Mouse (Mus musculus) right cerebral cortex, adult 18-20 months (tissue): ENCODE measurements around the gene Car4.

Experiments used
- DNase-seq: peaks from one replicate; pipeline ENCODE4 v3.0.0; 2022; ENCODE audit warnings: mixed read lengths

Car4 gene

DNA sequence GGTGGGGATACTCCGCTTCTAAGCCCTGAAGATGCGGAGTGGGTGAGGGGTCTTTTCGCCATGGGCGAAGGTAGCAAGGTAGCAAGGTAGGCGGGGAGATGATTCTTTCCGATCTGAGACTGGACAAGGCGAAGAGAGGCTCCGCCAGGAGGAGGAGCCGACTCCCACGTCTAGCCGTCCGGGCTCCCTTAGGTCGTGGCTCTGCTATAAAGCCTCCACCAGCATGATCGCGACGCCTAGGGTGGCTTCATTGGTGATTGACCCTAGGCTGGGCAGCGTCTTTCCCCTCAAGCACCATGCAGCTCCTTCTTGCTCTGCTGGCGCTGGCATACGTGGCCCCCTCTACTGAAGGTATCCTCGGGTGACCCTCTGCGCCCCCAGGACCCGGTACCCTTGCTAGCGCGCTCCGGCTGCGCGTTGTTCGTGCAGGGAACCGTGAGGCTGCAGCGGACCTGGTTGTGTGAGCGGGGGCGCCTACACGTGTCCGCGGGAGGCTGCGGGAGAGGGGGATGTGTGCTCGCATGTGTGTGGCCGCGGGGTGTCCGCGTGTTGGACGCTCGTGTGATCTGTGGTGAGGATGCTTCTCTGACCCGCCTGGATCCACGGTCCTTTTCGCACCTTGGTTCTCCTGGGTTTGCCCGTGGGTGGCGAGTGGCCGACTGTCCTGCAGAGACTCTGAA is at the start of gene Car4:
Gene Car4 (plus strand): TSS at position 196 of the 680 bp plus-strand sequence.
- peak; percentile 49 for DNase-seq

DNA sequence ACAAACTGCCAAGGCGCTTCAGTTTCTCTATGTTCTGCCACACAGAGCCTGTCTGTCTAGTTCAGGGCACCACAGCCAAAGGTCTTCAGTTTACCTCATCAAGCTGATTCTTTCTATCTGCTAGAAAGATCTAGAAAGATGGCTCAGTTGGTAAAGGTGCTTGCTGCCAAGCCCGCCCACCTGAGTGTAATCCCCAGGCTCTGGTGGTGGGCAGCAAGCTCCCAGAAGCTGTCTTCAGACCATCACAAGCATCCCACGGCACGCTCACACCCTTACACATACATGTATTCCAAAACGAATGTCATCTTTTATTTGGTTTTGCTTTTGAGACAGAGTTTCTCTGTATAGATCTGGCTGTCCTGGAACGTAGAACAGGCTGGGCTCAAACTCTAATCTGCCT is 49.1 kb upstream of the Car4 start:
- no peak for DNase-seq

DNA sequence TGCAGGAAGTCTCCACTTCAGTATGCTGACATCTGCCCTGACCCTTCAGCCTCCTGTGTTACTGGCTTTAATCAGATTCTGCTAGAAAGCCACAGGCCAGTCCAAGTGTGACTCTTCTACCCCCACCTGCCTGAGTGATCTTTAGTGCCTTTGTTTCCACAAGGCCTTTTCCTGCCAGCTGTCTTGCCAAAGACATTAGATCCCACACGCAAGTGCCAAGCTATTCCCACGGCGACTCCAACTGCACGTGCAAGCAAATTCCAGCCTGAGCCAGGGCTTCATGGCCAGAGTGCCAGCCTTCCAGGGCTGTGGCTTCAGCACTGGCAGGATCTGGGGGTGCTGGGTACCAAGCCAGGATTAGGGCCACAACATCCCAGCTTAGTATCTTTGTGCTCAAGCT is 47.2 kb upstream of the Car4 start:
- no peak for DNase-seq

DNA sequence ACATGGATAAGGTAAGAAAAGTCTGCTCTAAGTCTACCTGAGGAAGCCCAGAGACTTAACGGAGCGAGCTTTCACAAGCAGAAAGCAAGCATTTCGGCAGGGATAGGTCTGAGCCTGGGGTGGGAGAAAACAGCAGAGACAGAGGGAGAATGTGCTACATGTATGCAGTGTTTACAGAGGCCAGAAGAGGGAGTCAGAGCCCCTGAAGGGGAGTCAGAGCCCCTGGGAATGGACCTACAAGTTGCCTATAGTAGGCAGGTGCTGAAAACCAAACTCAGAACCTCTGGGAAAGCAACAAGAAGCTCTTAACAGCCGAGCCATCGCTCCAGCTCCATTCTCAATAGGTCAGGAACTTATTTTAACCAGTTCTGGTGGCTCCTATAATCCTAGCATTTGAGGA is 42.9 kb upstream of the Car4 start:
- DNase-seq: no peak

DNA sequence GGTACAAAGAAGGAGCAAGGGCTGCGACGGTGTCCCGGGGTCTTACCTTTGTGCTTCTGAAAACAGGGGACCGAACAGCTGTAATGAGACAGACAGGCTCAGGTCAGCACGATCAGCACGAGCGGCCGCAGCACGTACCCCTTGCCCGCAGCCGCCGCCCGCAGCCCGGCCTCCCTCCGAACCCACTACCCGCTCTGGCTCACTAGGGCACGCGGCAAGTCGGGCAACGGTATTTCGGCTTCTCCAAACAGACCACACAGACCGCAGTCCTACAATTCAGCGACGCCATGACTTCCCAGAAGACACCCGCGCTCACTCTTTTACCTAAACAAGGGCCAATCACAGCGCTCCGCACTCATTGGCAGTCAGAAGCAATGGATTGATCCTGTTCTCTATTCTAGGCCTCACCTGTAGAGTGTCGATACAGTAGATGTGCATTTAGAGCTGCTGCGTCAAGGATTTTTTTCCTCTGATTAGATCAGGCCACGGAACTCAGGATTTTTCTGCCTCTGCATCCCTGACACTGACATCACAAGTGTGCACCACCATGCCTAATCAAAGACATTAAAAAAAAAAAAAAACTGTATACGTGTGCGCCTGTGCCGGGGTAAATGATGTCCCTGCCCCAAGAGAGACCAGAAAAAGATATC is 41.4 kb upstream of the Car4 start, which contains the start of gene Znhit3:
Gene Znhit3 (minus strand): TSS at position 314 of the 650 bp plus-strand sequence.
- DNase-seq: peak; percentile 90

DNA sequence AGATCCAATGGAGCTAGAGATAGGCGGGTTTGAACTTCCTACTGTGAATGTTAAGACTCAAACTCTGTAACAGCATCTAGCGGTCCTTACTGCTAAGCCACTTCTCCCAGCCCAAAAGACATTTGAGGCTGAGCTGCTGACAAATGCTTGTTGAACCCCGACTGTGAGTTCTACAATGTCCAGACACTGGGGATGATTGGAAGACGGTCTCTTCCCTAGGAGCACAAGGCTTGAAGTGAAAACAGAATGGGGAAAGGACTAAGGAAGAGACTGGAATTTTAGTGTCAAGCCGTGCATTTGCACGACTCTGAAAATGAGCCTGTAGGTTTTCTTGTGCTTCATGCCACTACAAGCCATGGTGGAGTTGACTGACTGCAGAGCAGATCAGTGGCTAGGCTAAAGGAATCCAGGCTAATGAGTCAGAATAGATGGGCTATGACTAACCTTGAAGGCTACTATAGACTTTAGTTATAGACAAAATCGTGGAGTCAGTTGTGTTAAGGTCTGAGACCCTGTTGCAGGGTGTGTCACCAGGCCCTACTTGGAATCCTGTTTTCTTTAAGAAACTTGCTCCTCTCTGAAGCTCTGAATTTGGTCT is 40.8 kb upstream of the Car4 start:
- DNase-seq: no peak

DNA sequence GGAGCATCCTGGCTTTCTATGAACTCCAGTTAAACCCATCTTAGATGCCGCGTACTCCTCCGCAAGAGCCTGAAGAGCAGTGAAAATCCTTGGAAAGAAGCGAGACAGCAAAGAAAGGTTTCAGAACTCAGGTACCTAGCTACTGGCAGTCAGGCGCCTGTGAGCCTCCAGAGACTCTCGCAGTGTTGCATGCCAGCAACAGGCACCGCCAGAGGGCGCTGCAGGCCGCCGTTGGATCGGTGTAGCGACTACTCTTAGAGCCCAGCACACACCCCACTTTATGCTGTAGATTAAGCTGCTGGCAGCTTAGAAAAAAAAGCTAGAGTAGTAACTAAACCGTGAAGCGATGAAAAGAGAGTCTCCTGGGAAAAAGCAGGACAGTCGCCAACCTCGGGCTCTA is 39.2 kb upstream of the Car4 start:
- peak; percentile 81 for DNase-seq

DNA sequence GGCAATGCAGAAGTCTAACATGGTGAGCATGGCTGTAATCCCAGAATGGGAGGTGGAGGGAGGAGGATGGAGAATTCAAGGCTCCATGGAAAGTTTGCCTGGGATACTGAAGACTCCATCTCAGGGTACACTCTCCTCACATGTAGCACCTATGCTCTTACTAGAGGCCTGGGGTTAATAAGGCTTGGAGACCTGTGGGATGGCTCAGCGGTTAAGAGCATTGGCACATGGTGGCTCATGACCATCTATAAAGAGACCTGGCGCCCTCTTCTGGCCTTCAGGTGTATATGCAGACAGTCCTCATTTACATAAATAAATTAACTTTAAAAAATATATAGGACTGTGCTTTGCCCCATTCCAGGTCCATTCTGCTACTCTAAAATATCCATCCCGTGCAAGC is 38.3 kb upstream of the Car4 start:
- no peak for DNase-seq

DNA sequence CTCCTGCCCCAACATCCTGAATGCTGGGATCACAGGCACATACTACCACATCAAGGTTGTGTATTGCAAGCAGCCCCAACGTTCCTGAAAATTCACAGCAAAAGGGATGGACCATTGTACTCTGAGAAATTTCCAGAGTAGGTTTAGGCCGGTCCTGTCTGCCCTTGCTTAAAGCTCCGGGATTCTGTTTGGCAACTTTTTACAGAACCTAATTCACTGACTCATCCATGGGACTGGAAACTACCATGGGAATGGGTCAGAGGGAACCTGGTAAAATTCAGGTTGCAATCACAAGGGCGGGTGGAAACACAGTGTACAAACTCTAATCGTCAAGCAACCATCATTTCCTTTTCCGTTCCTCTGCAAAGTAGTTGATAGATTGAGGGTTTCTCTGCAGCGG is 37.6 kb upstream of the Car4 start:
- DNase-seq: no peak

DNA sequence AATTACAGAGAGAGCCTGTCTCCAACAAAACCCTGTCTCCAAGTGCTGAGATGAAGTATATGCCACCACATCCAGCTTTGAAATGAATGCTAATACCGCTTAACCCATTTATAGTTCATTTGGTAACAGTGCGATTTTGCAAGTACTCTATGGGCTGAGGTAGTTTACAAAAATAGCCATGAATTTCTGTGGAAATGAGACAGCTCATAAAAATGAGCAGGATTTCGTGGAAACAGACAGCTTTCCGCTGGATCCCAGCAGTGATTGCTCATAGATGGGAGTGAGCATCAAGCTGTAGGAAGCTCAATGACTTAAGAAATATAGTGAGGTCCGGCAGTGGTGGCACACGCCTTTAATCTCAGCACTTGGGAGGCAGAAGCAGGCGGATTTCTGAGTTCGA is 36.6 kb upstream of the Car4 start:
- no peak for DNase-seq

DNA sequence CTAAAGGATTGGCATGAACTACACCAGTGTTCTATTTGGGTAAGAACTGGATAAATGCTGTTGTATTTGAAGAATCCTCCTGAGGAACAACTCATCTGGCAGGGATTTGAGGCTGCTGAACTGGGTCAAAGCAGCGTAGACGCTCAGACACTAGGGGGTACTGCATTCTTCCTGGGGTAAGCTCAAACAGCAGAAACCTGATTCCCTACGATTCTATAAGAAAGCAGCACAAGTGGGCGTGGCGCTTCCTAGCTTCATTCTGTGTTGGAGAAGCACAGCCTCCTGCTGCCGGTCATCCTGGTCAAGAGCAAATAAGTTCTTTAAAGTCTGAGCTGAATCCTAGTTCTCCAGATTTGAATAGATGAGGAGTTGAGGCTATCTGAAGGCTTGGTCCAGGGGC is 25.3 kb upstream of the Car4 start:
- DNase-seq: no peak

DNA sequence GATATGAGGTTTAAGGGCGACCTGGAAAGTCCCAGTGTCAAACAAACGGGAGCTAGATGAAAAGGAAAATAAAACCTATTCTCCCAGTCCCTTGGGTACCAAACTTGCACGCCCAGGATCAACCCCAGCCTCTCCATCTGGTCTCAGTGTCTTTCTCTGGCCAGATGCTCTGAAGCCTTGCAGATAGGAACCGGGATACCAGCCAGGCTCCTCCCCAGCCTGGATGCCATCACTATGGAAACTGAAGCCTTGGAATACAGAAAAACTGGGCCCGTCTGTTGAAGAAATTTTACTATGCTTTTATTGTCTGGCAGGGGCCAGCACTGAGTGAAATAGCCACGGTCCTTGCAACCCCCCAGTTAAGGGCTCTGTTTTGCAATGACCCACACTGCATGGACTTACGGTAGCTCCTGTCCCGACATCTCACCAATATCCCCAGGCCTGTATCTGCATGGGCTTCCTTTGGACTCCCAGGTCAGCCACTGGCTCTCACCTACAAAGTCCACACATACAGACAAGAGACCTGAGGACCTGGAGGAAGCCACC is 18.0 kb upstream of the Car4 start:
- peak; percentile 69 for DNase-seq

DNA sequence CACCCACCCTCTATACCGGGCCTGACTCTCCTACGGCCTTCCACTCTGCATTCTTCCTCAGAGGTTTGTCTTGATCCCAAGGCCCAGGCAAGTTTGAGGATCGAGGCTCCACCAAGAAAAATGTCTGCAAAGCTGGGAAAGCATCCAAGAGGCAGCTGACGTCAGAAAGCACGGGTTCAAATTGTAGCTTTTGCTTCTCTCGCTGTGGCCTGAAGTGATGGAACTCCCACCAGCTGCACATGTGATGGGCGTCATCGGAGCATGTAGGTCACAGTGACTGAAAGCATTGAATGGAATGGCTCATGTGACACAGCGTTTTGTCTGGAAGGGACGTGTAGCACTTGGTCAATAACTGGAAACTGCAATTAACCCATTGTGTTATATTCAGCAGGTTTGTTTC is 17.4 kb upstream of the Car4 start:
- DNase-seq: no peak

DNA sequence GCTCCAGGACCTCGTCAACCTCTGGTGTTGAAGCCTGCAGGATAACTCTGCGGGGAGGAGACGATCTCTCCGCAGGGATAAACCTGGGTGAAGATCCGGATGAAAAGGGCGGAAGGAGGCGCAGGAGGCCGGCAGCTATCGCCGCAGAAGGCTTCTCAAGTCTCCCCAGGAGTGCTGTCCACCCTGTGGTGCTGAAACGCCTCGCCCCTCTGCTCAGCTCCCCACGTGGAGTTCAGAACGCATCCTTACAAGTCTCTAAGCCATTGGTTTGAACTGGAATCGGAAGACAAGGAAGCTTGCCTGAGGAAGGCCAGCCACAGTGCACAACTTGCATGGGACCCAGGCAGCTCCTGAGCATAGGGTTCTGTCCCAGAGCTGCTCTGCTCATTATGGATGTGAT is 13.6 kb upstream of the Car4 start:
- DNase-seq: no peak

DNA sequence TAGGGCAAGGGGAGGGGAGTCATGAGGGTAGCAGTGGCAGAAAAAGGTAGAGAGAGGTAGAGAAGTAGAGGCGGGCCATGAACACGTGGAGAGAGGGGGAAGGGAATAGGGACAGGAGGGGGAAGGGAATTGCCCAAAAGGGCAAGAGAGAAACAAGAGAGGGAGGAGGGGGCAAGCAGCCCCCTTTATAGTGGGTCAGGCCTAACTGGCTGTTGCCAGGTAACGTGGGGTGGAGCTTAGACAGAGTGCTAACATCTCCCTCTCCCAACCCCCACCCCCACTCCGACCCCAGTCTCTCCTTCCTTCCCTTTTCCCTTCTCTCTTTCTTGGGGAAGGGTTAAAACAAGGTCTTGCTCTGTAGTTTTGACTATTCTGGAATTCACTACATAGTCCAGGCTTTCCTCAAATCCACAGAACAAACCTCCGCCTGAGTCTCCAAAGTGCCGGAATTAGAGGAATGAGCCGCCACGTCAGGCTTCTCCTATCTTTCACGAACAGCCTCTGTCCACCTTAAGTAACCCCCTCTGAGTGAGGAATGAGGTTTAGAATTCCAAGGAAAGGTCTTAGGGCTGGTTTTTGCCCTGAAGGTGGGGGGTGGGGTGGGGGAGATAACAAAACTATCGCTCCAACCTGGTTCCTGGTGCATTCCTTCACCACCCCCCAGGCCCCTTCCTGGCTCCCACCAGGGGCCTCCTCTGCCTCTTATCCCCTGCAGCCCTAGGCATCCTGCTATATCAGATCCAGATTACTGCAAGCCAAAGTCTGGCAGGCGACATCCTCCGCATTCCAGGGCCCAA is 12.7 kb upstream of the Car4 start:
- no peak for DNase-seq

DNA sequence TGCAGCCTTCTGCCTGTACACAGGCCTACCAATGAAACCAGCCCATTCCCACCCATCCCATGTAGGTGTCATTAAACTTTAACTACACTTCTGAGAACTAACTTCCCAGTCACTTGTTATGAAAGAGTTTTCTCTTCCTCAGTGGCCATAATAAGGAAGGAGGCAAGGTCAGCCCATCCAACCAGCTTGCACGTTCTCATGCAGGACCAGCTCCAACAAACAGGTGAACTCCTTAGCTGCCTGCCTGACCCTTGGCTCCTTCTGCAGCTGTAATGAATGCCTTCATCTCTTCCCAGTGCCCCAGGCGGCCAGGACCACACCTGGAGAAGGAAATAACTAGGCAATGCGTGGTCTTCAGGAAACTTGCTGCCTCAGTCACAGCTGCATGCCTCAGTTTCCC is 11.7 kb upstream of the Car4 start:
- no peak for DNase-seq

DNA sequence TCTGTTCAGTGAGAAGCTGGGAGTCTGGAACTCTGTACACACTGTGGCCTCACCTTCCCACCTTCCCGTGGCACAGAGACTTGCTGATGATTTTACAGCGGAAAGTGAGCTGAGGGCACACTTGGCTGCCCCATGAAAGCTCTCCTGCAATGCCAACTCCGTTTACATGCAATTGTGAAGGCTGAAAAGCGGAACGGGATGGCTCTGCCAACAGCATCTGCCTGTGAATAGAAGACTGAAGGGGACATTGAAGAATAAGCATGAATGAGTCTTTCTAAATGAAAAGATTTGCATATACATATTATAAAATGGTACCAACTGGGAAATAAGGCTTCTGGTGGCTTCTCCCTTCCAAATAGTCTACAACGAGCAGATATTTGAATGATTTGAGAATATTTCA is 10.4 kb upstream of the Car4 start:
- DNase-seq: no peak

DNA sequence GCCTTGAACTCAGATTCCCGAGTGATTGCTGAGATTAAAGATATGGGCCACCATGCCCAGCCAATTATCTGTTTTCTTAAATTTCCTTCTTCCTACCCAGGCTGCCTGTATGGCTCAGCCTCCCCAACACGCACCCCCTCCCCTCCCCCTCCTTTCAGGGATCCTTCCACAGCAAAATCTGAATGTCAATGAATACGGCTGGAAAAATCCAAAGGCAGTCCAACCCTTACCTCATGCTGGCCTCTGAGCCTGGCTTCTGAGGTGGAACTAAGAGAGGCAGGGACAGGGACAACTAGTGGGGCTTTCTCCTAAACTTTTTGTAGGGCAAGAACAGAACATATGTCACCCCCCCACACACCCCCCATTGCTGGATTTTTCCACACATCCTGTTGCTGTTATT is 9.5 kb upstream of the Car4 start:
- no peak for DNase-seq

DNA sequence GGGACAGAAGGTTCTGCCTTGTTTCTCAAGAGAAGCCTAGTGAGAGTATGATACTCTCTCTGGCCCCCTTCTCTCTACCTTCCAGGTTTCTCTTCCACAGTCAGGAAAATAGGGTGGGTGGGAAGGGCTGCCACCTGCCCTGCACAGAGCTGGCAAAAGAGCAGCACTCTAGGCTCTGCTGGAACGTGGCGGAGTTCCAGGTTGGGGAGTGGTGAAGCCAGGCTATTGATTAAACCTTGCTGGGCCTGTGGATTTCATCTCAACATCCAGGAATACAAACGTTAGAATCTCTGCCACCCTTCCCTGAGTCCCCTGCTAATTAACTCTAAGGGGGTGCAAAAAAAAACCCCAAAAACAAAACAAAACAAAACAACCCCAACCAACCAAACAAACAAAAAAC is 9.1 kb upstream of the Car4 start:
- DNase-seq: no peak

DNA sequence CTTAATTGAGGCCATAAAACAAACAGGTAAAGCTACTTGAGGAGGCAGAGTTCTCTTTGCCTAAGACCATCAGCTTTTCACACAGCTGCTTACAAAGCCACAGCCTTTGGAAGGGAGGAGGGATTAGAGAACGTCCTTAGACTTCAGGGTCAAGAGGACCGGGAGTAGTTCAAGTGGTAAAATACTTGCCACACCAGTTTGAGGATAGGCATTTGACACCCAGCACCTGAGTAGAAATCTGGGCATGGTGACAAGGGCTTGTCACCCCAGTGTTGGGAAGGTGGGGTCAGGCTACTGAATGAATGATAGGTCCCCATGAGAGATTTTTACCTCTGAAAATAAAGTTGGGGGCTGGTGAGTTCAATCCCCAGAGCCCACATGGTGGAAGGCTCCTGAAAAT is 5.0 kb upstream of the Car4 start:
- DNase-seq: no peak

DNA sequence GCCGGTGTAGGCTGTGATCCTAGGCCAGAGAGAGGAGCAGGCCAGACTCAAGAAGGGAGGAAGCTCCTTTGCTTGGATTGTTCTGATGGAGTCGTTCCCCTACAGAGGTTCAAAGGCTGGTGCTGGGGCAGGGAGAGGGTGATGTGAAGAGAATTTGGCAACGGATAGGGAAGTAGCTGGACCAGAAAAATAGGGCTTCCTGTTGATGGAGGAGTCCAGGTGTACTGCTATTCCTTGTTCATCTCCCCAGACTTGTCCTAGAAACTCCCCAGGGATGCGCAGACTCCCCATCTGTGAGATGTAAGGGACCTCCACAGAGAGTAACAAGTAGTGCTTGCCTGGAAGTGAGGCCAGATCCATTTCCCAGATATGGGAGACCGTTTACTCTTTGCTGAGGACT is 1.2 kb upstream of the Car4 start:
- no peak for DNase-seq

DNA sequence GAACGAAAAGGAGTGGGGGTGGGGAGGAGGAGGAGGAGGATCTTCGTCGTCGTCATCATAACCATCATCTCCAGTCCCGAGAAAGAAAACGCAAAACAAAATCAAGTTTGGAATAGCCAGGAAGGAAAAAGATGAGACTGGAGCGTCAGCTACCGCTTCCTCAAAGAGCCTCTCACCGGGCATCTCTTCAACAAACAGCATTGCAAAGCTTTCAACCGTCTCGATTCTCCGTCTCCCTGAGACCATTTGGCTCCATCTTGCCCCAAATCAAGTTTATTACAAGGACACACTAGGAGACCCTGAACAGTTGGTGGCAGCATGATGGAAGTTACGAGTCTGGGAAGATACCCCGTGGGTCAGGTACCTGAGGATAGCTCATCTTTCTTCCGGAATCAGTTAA is 415 bp upstream of the Car4 start:
- no peak for DNase-seq

DNA sequence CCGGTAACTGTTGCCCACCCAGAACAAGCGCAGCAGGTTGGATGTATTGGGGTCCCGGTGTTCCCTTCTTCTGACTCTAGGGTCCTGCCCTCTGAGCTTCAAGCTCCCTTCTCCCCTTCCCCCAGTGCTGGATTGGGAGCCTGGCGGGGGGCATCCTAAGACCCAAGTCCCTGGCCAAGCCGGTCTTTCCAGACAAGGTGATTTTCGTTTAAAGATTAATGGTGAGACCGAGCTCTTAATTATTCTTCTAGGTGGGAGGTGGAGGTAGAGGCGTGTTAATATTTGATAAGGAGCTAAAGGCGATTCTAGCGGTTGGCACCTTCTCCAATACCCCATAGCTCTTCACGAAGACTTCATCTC is 665 bp downstream of the Car4 start:
- DNase-seq: no peak

DNA sequence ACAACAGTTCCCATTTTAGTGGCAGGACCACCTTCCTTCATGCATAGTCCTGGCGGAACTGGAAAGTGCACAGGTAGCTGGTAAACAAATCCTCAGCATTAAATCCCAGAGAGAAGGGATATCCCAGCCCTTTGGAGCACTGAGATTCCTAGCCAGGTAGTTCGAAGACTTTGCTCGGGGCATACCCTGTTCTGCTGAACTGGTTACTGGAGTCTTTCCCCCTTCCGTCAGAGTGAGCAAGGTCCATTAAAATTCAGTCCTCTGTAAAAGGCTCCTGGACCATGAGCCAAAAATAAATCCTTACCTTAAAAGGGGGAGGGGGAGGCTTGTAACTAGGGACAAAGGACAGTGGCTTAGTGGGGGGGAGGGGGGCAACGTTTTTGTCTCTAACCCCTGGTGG is 1.6 kb downstream of the Car4 start:
- DNase-seq: no peak
